Mouse (Mus musculus): ENCODE measurements around the gene Olfr1286.

The Olfr1286 gene

GRCm38 (mm10) chr2:111422931-111423330, at the start of gene Olfr1286:
Gene Olfr1286, minus strand, starts transcription at chr2:111423115.
- DNase-seq, result no peak

GRCm38 (mm10) chr2:111448842-111449241, 25.9 kb upstream of the Olfr1286 start, which contains the start of gene Olfr1287:
Gene Olfr1287, plus strand, starts transcription at chr2:111449142.
- DNase-seq, result no peak

- no peak for DNase-seq
Observed at GRCm38 (mm10) chr2:111375222-111375621, 47.7 kb downstream of the Olfr1286 start, which contains the start of gene Olfr1284. Gene Olfr1284, plus strand, starts transcription at chr2:111375522.

Measured in kidney, postnatal 4 days (tissue).